Mouse (Mus musculus): ENCODE data around the gene Rbm7.
"Not testable (repeated sequence)": the region's sequence is repeated elsewhere in the genome, so short reads cannot be mapped to it uniquely, and the experiment has no call there.

Gene Rbm7

DNA sequence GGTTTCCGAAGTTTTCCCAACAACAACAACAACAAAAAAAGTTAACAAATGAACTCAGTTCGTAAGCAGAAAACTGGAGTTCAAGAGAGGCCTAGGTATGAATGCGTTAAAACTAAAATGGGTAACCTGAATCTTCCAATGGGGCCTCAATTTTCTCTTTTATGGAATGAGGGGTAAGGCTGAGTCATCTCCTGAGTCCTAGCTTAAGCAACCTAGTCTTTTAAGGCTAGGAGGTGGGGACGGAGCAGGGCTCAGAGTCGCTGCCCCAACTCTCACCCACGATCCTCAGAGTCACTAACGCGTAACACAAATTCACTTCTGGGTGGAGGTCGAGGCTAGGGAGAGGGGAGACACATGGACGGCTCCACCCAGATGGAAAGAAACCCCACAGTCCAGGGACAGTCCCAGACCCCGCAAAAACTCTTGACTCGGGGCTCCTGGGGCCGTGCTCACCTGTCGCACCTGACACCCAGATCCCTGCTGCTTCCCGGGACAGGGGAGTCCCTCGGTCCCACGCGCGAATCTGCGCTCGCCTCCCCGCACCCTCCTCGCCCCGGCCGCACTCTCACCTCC, 15.2 kb downstream of the Rbm7 start:
- DNase-seq, result no peak

GRCm38 (mm10) chr9:48478808-48479207, 16.3 kb downstream of the Rbm7 start:
- DNase-seq, result no peak

GRCm38 (mm10) chr9:48476236-48477165, 18.6 kb downstream of the Rbm7 start:
- no peak for DNase-seq

DNA sequence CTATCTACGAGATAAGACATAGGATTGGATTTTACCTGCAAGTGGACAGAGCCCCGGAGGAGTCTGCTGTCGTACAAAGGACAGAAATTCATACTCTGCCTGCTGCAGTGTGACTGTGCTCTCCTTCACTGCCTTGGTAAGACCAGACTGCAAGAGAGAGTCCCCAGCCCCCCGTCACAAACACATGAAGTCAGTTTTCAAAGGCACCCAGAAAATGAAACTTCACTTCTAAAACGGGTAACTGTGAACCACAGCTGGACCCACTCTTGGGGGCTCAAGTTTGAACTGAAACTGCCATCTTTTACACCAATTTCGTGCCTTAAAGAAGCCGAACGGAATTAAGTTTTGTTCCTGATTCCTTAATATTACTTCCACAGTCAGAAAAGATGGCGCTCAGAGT, 20.7 kb downstream of the Rbm7 start:
- no peak for DNase-seq

DNA sequence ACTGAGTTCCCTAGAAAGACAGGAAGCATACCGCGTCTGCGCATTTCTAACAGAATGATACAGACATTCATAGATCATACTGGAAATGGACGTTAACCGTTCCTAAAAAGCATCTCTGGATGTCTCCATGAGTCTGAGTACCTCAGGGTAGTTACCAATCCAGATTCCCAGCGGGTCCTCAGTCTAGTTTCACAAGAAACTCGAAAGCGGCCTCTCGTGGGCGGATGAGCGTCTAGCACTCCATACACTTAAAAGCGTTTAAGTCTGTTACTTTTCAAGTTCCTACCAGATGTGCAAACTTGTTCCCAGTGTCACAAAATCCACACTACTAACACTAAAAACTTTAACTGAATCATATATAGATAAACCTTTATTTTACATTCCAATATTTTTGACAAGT, 22.0 kb downstream of the Rbm7 start:
- no peak for DNase-seq

DNA sequence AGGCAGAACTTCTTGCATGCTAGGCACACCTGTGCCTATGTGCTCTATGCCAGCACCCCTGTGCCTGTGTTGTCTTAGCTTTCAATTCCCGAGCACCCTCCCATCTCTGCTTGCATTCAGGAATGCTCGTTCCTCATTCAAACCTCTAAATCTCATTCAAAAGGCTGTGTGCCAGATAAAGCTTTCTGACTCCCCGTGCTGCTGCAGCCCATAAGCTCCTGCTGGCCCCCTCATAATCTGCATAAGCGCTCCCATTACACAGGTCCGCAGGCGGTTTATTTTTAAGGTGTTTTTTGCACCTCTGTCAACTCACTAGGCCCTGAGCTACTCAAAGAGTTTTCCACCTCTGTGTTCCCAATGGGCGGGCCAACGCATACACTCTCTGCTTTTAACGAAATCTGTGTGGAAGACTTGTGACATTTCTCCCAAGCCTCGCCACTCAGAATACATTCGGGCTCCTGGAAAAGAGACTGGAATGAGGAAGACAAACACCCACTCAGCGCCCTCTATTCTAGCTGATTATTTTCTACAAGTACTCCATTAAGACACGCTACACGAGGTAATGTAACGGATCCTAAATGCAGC, 22.6 kb downstream of the Rbm7 start:
- DNase-seq, result no peak

- DNase-seq, result not testable (repeated sequence)
These were observed 27.6 kb downstream of the Rbm7 start for GRCm38 (mm10) chr9:48467471-48467870.

DNA sequence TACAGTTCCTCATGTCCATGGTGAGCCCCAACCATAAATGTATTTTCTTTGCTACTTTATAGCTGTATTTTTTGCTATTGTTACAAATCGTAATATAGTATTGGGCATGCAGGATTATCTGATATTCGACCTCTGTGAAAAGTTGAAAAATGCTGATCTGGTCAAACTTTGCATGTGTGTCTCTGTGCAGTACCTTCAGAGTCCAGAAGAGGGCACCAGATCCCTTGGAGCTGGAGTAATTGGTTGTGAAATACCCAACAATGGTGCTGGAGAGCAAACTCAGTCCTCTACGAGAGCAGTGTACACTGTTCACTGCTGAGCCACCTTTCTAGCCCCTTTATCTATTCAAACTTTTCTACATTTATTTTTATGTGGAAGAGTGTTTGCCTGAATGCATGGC, 28.3 kb downstream of the Rbm7 start:
- DNase-seq, result no peak

- DNase-seq, result no peak
These were observed 29.4 kb downstream of the Rbm7 start for GRCm38 (mm10) chr9:48465671-48466070.

GRCm38 (mm10) chr9:48461545-48461944, 33.6 kb downstream of the Rbm7 start:
- DNase-seq, result no peak

- no peak for DNase-seq
These were observed 34.4 kb downstream of the Rbm7 start for GRCm38 (mm10) chr9:48460720-48461119.

- DNase-seq, result no peak
These were observed 35.7 kb downstream of the Rbm7 start for GRCm38 (mm10) chr9:48459391-48459790.

DNA sequence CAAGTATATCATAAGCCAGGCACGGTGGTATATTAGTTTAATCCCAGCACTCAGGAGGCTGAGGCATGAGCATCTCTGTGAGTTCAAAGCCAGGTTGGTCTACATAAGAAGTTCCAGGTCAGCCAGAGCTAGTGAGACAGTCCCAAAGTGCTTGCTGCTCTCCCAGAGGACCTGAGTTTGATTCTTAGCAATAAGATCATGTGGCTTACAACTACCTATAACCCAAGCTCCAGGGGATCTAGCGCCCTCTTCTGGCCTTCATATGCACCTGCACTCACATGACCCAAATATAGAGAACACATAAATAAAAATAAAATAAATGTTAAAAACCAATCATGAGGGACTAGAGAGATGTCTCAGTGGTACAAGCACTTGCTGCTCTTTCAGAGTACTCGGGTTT, 36.2 kb downstream of the Rbm7 start:
- no peak for DNase-seq

- DNase-seq, result no peak
These were observed 39.1 kb downstream of the Rbm7 start for GRCm38 (mm10) chr9:48455961-48456360.

- no peak for DNase-seq
These were observed 45.0 kb downstream of the Rbm7 start for GRCm38 (mm10) chr9:48450066-48450465.

GRCm38 (mm10) chr9:48447783-48448209, 47.3 kb downstream of the Rbm7 start:
- no peak for DNase-seq

- no peak for DNase-seq
These were observed 50.3 kb downstream of the Rbm7 start for GRCm38 (mm10) chr9:48444821-48445220.

DNA sequence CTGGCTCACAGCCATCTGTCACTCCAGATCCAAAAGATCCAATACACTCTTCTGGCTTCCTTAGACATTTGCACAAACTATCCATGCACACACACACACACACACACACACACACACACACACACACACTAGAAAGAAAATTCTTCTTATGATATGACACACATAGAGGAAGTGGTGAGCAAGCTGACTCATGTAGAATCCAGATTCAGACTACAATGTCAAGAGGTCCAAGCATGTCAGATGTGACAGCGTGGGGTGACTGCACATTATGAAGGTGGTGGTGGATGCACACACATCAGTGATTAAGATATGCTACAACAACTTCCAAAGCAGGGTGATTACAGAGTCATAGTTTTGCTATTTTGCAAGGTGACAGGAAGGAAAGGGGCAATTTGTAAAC, 51.2 kb downstream of the Rbm7 start:
- DNase-seq, result no peak
